Mouse (Mus musculus): ENCODE measurements around the gene Pold4. TPM values are rescaled to one million over a fixed set of nuclear protein-coding genes. Genes with fewer than 3 reads are reported as not detected.

The Pold4 gene
- total and polyA plus RNA-seq, 3 experiments, result 36.8 to 76.4 (median 53.4) TPM

DNA sequence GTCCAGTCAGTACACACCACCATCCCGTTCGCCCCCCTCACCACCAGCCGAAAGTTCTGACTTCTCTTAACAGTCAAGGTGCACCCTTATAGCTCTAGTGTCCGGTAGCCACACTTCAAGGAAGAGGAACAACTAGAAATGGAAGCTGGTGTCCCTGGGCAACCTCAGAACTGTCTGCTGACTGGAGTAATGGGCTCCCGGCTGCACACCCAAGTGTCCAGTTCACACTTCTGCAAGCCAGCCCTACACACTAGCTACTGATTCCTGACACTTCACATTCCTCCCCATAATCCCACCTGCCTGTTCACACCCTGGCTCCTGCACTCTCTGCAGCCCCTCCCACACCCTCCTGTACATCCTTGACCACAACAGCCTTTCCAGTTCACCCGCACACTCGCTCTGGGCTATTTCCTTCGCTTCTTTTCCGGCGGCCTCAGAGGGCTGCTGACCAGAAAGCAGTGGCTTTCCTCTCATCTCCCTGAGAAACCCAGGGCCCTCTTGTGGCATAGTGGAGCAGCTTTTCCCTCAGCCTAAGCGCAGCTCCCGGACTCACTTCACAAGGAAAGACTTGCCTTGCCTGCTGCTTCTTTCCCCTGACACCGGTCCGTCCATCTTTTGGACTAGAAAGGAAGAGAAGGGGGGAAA, 15.5 kb upstream of the Pold4 start:
- H3K9me3 ChIP-seq (replicated peaks; ENCODE audit: low read length), result no peaks in the 10 kb centered on the region
- TF ChIP-seq SIN3A (IDR thresholded peaks at IDR 0.05; ENCODE audit: low read length) (no peak), MXI1 (IDR thresholded peaks at IDR 0.05; ENCODE audit: low read depth, low read length) (no peak), ETS1 (conservative IDR thresholded peaks at IDR 0.05; ENCODE audit: low read depth, low read length) (no peak), PAX5 (IDR thresholded peaks at IDR 0.05; ENCODE audit: low read length) (no peak), ELF1 (IDR thresholded peaks at IDR 0.05; ENCODE audit: low read depth, low read length) (no peak), USF1 (IDR thresholded peaks at IDR 0.05; ENCODE audit: low read depth, low read length) (no peak), IRF4 (IDR thresholded peaks at IDR 0.05; ENCODE audit: low read depth, low read length) (no peak), EP300 (IDR thresholded peaks at IDR 0.05; ENCODE audit: low read length) (no peak), MEF2A (IDR thresholded peaks at IDR 0.05; ENCODE audit: borderline replicate concordance, low read depth, low read length) (no peak), NRF1 (IDR thresholded peaks at IDR 0.05; ENCODE audit: low read depth, low read length) (no peak), SMC3 (IDR thresholded peaks at IDR 0.05; ENCODE audit: low read depth, low read length) (no peak; the same call in 1 of the 2 replicates), MAFK (IDR thresholded peaks at IDR 0.05; ENCODE audit: insufficient replicate concordance, low read length) (no peak), ZMIZ1 (IDR thresholded peaks at IDR 0.05; ENCODE audit: low read depth, low read length) (no peak), MAZ (IDR thresholded peaks at IDR 0.05; ENCODE audit: low read depth, low read length) (no peak), RAD21 (IDR thresholded peaks at IDR 0.05; ENCODE audit: low read depth, low read length) (no peak)
- no peak for DNase-seq (ENCODE audit: extremely low read depth)
- dilution Hi-C loops (cut with MboI; ENCODE audit: extremely low pct_ligation_motif_present, extremely low pct_unique_long_range_greater_than_20kb, low sequenced_read_pairs) (no loop called here), in situ Hi-C loops (cut with MboI; ENCODE audit: low pct_ligation_motif_present, low pct_unique_long_range_greater_than_20kb, low sequenced_read_pairs) (no loop called here)
- no peak overlapping the region for H3K27ac ChIP-seq (ENCODE audit: insufficient read depth, low read depth)
- peaks cover 58% of the 10 kb centered on the region for H3K27me3 ChIP-seq (replicated peaks)
- no peaks in the 10 kb centered on the region for H3K36me3 ChIP-seq (replicated peaks in 1 of 2; ENCODE audit: control insufficient read depth in 1 of 2, insufficient read depth in 1 of 2, low read length in 1 of 2)
- H3K4me3 ChIP-seq (replicated peaks in 1 of 3; ENCODE audit: low read depth in 2 of 3, low read length in 2 of 3, poor library complexity in 1 of 3), result no peak overlapping the region
- H3K4me1 ChIP-seq (ENCODE audit: control insufficient read depth in 1 of 2, insufficient read depth in 2 of 2), result peaks cover 10 to 43% of the 10 kb centered on the region in 2 experiments; a peak in 3 of 4 replicates
- H3K4me2 ChIP-seq (ENCODE audit: insufficient read depth, low read depth, poor library complexity, severe bottlenecking), result no peak overlapping the region
- no peak overlapping the region for H3K9ac ChIP-seq (ENCODE audit: insufficient read depth, low read depth)
- no peaks in the 10 kb centered on the region for H3K79me2 ChIP-seq (replicated peaks; ENCODE audit: control insufficient read depth, extremely low read depth, insufficient read depth, poor library complexity, severe bottlenecking)

DNA sequence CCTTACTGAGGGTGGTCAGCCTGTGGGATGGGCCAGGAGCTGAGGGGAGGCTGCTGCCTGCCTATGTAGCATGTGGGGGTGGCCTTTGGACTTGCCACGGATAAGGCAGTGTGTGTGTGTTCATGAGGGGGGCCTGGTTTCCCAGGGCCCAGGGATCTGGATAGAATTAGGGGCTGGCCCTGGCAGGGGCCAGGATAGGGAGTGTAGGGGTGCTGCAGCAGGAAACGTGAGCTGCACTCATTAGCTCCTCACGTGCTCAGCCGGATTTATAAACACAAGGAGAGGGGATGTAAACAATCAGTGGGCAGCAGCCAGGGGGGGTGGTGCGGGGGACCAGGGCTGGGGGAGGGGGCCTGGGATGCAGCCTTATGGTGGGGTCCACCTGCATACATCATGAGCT, 14.6 kb upstream of the Pold4 start:
- DNase-seq (ENCODE audit: extremely low read depth), result no peak
- in situ Hi-C loops (cut with MboI; ENCODE audit: low pct_ligation_motif_present, low pct_unique_long_range_greater_than_20kb, low sequenced_read_pairs), result no loop called here
- Histone ChIP-seq H3K27me3 (replicated peaks) (peaks cover 50% of the 10 kb centered on the region), H3K9me3 (replicated peaks; ENCODE audit: low read length) (no peaks in the 10 kb centered on the region), H3K27ac (ENCODE audit: insufficient read depth, low read depth) (no peak overlapping the region), H3K4me3 (replicated peaks in 1 of 3; ENCODE audit: low read depth in 2 of 3, low read length in 2 of 3, poor library complexity in 1 of 3) (no peak overlapping the region), H3K9ac (ENCODE audit: insufficient read depth, low read depth) (no peak overlapping the region), H3K4me1 (ENCODE audit: control insufficient read depth in 1 of 2, insufficient read depth in 2 of 2) (peaks cover 10 to 52% of the 10 kb centered on the region in 2 experiments; a peak in 3 of 4 replicates), H3K79me2 (replicated peaks; ENCODE audit: control insufficient read depth, extremely low read depth, insufficient read depth, poor library complexity, severe bottlenecking) (no peaks in the 10 kb centered on the region), H3K36me3 (replicated peaks in 1 of 2; ENCODE audit: control insufficient read depth in 1 of 2, insufficient read depth in 1 of 2, low read length in 1 of 2) (no peaks in the 10 kb centered on the region), H3K4me2 (ENCODE audit: insufficient read depth, low read depth, poor library complexity, severe bottlenecking) (no peak overlapping the region)
- no peak for TF ChIP-seq RCOR1 (conservative IDR thresholded peaks at IDR 0.05; ENCODE audit: low read depth, low read length)
- dilution Hi-C loops (cut with MboI; ENCODE audit: extremely low pct_ligation_motif_present, extremely low pct_unique_long_range_greater_than_20kb, low sequenced_read_pairs), result no loop called here

Measured in CH12.LX (cell line).